Mouse (Mus musculus) limb, embryonic 11.5 days (tissue): ENCODE data around the gene Srebf1. TPM values are rescaled to one million over a fixed set of nuclear protein-coding genes. Genes with fewer than 3 reads are reported as not detected.
A peak's percentile ranks its signal among the peaks of the same experiment; 100 is the strongest.

Experiments used
- ATAC-seq: fragments of 200-750 bp; cut with Nextera tagmentation; 2 replicates; pipeline ENCODE4 v1.8.0; 2017; ENCODE audit warnings: low read depth; ENCODE audit not compliant: insufficient number of reproducible peaks, low FRiP score, low TSS enrichment
- DNase-seq: peaks from one replicate; pipeline ENCODE4 v3.0.0-alpha.2; 2015; ENCODE audit warnings: low spot score
- H3K27ac ChIP-seq: fragments of 300-500 bp; sonication (generic); replicated peaks from 2 replicates; pipeline ENCODE4 v1.5.1; 2014; ENCODE audit warnings: low read depth, mild to moderate bottlenecking, low read length
- H3K27me3 ChIP-seq: fragments of 300-500 bp; sonication (generic); 2 replicates; pipeline ENCODE4 v1.6.1; 2014; ENCODE audit warnings: mild to moderate bottlenecking, low read length, mixed read lengths; ENCODE audit not compliant: control insufficient read depth, insufficient read depth
- H3K36me3 ChIP-seq: fragments of 300-500 bp; sonication (generic); 2 replicates; pipeline ENCODE4 v1.6.1; 2014; ENCODE audit warnings: mild to moderate bottlenecking, low read length, moderate library complexity, mixed read lengths; ENCODE audit not compliant: control insufficient read depth, insufficient read depth
- H3K4me1 ChIP-seq: fragments of 300-500 bp; sonication (generic); 2 replicates; pipeline ENCODE4 v1.6.1; 2014; ENCODE audit warnings: low read length, mixed read lengths; ENCODE audit not compliant: control insufficient read depth, insufficient read depth
- H3K4me2 ChIP-seq: fragments of 300-500 bp; sonication (generic); 2 replicates; pipeline ENCODE4 v1.6.1; 2014; ENCODE audit warnings: low read depth, mild to moderate bottlenecking, moderate library complexity; ENCODE audit not compliant: severe bottlenecking
- H3K4me3 ChIP-seq: fragments of 300-500 bp; sonication (generic); 2 replicates; pipeline ENCODE4 v1.5.1; 2014; ENCODE audit warnings: low read depth, low read length
- H3K9ac ChIP-seq: fragments of 300-500 bp; sonication (generic); 2 replicates; pipeline ENCODE4 v1.6.1; 2014; ENCODE audit warnings: mild to moderate bottlenecking, low read length
- H3K9me3 ChIP-seq: fragments of 300-500 bp; sonication (generic); 2 replicates; pipeline ENCODE4 v1.6.1; 2016; ENCODE audit warnings: low read length; ENCODE audit not compliant: control insufficient read depth
- WGBS: fragments of 180-500 bp; shearing (Covaris S2); extraction: QIAGEN DNeasy Blood & Tissue Kit; methylation state at CpG from one replicate; pipeline ENCODE4 v1.1.7; 2014; 5-methylcytosine and 5-hydroxymethylcytosine counted together
- polyA plus RNA-seq: library from polyadenylated mRNA; unstranded; fragments of >200 nt; fragmentation: Nextera tagmentation; extraction: Ambion mirVana; gene quantifications from 2 replicates; pipeline ENCODE4 v1.2.1, GENCODE M21; 2014

Gene Srebf1
- polyA plus RNA-seq, 1 experiment from 2014 or later, result 53.2 TPM

DNA sequence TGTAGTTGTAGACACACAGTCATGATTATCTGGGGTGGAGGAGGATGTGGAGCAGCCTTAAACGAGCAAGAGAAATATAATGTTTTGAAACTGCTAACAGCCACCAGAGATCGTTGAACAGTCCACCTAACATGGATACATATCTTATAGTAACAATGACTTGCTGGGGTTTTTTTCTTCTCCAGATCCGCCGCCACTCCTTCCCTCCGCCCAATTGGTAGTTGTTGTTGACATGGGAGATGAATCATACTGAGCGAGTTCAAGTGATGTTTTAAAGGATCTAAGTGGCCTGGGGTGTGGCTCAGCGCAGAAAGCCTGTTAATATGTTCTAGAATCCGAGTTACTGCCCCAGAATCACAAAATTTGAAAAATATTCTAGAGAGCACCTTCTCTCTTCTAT is 2.8 kb downstream of the Srebf1 start:
- Histone ChIP-seq H3K9ac (peak overlapping the region; percentile 85), H3K4me2 (peak overlapping the region; percentile 71), H3K4me1 (peaks cover 12% of the 10 kb centered on the region), H3K36me3 (peaks cover 4% of the 10 kb centered on the region; the same call in 1 of the 2 replicates), H3K9me3 (no peaks in the 10 kb centered on the region), H3K4me3 (peak overlapping the region; percentile 65), H3K27ac (no peak overlapping the region), H3K27me3 (no peaks in the 10 kb centered on the region)
- no peak for DNase-seq
- ATAC-seq, result no peak
- 49% methylated on average over 8 of the region's 8 CpGs for WGBS

DNA sequence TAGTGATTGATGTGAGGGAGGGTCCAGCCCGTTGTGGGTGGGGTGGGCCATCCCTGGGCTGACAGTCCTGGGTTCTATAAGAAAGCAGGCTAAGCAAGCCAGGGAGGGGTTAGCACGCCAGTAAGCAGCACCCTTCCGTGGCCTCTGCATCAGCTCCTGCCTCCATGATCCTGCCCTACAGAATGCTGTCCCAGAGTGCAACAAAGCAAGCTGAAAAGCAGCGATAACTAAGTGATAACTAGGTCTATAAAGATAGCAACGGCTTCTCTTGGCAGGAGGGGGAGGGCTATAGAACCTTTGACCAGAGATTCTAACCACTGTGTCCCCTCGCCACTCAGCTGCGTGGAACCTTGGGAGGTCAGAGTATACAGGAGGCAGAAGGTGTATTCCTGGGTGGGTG is 4.9 kb downstream of the Srebf1 start:
- H3K4me2 ChIP-seq, result no peak overlapping the region
- no peak overlapping the region for H3K9ac ChIP-seq
- DNase-seq, result no peak
- no peaks in the 10 kb centered on the region for H3K9me3 ChIP-seq
- H3K4me1 ChIP-seq, result peaks cover 14% of the 10 kb centered on the region
- no peaks in the 10 kb centered on the region for H3K27me3 ChIP-seq
- H3K36me3 ChIP-seq, result peaks cover 4% of the 10 kb centered on the region; the same call in 1 of the 2 replicates
- WGBS, result 92% methylated on average over 7 of the region's 7 CpGs
- no peak overlapping the region for H3K27ac ChIP-seq
- no peak overlapping the region for H3K4me3 ChIP-seq
- ATAC-seq, result no peak

DNA sequence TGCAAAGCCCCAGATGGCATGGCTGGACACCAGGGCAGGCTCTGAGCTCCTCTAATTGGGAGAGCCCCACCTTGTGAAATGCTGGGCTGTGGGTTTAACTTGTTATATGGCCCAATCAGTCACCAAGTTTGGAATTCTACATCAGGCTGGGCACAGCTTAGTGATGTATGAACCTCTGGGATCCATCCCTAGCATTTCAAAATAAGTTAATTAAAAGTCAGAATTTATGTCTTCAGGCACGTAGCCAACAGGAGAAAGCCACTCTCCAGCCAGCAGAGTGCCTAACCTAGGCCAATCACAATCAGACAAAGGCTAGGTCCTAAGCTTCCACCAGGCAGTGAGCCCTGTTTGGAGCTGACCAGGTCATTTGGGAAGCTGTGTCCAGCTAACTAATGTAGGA is 5.7 kb downstream of the Srebf1 start:
- Histone ChIP-seq H3K4me2 (no peak overlapping the region), H3K9me3 (no peaks in the 10 kb centered on the region), H3K4me3 (no peak overlapping the region), H3K9ac (no peak overlapping the region), H3K27me3 (no peaks in the 10 kb centered on the region), H3K36me3 (peaks cover 4% of the 10 kb centered on the region; the same call in 1 of the 2 replicates), H3K27ac (no peak overlapping the region), H3K4me1 (peaks cover 22% of the 10 kb centered on the region)
- ATAC-seq (no peak), DNase-seq (no peak)
- WGBS, result 81% methylated on average over 1 of the region's 1 CpGs

DNA sequence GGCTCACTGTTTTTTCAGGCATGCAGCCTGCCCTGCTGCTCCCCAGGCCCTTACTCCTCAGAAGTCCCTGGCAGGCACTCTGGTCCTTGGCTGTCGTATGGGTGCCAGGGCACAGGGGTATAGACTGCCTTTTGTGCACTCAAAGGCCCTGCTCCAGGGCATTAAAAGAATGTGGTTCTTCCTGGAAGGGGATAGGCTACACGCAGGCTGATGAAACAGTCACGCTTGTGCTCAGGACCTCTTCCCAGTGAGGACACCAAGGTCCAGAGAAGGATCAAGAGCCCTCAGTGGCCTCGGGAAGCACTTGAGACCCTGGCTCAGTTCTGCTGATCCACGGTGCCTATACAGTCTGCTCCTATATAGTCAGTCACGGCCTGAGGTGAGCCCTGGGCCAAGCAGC is 9.1 kb downstream of the Srebf1 start:
- Histone ChIP-seq H3K4me2 (no peak overlapping the region), H3K4me3 (no peak overlapping the region), H3K27ac (no peak overlapping the region; the same call in 1 of the 2 replicates), H3K9me3 (no peaks in the 10 kb centered on the region), H3K9ac (no peak overlapping the region), H3K36me3 (peaks cover under 1% of the 10 kb centered on the region; the same call in 1 of the 2 replicates), H3K27me3 (no peaks in the 10 kb centered on the region), H3K4me1 (peaks cover 49% of the 10 kb centered on the region)
- WGBS, result 72% methylated on average over 6 of the region's 6 CpGs
- no peak for DNase-seq
- no peak for ATAC-seq

DNA sequence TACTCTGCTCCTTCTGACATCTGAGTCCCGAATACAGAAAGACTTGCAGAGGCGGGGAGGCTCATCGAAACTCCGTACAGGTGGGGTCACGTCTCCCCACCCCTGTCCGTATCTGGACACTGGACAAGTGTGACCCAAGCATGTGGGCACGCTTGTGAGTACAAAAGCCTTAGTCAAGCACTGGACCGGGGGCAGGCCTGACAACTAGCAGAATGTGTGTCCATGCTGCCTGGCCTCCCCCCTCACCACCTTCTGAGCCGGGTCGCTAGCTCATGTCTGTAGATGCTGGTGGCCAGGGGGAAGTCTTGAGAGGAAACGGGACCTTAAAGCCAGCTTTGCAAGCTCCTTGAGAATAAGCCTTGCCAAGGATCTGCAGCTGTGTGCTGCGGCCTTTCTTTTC is 10.6 kb downstream of the Srebf1 start:
- ATAC-seq, result no peak
- Histone ChIP-seq H3K4me2 (0 out of 2 replicates have a peak overlapping the region, but pooled peaks have one; percentile 5), H3K27ac (peak overlapping the region; percentile 80; the same call in 1 of the 2 replicates), H3K4me1 (peaks cover 52% of the 10 kb centered on the region), H3K4me3 (no peak overlapping the region), H3K9ac (no peak overlapping the region), H3K36me3 (peaks cover 4% of the 10 kb centered on the region; the same call in 1 of the 2 replicates), H3K27me3 (no peaks in the 10 kb centered on the region), H3K9me3 (no peaks in the 10 kb centered on the region)
- DNase-seq, result no peak
- WGBS, result 69% methylated on average over 12 of the region's 12 CpGs

DNA sequence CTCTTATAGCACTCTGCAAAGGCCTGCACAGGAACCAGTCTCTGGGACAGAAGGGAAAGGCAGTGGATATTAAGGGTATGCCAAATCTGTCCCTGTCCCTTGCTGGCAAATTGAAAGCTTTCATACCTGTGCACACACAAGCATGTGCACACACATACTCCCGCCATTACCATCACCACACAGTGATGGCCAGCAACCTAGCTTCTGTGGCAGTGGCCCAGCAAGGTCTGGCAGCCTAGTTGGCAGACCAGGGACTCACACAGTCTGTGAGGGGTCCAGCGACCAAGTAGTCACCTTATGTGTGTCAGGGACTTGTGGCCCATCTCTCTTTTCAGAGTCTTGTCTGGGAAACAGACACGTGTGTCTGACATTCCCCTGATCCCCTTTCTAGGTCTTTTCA is 11.2 kb downstream of the Srebf1 start:
- ATAC-seq, result no peak
- H3K27ac ChIP-seq, result peak overlapping the region; percentile 80
- H3K36me3 ChIP-seq, result peaks cover 7% of the 10 kb centered on the region; the same call in 1 of the 2 replicates
- DNase-seq, result no peak
- no peaks in the 10 kb centered on the region for H3K27me3 ChIP-seq
- H3K9ac ChIP-seq, result peak overlapping the region; percentile 30; the same call in 1 of the 2 replicates
- H3K4me3 ChIP-seq, result no peak overlapping the region
- peaks cover 54% of the 10 kb centered on the region for H3K4me1 ChIP-seq
- no peaks in the 10 kb centered on the region for H3K9me3 ChIP-seq
- H3K4me2 ChIP-seq, result peak overlapping the region; percentile 44
- 57% methylated on average over 3 of the region's 3 CpGs for WGBS

DNA sequence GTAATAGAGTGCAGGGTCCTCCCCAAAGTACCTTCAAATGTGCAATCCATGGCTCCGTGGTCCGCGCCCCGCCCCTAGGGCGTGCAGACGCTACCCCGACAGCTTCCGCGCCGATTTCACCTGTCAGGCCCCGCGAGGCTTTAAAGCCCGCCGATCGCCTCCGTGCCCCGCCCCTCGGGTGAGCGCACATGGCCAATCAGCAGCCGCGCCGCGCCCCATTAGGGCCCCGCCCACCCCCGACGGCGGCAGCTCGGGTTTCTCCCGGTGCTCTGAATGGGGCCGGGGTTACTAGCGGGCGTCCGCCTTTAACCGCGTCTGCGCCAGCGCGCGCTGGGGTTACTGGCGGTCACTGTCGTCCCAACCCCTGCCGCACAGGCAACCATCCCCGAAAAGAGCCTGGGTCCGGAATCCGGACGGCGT is 12.1 kb downstream of the Srebf1 start:
- Histone ChIP-seq H3K36me3 (peaks cover 10% of the 10 kb centered on the region), H3K27ac (peak overlapping the region; percentile 80), H3K4me2 (peak overlapping the region; percentile 44), H3K9me3 (no peaks in the 10 kb centered on the region), H3K4me1 (peaks cover 54% of the 10 kb centered on the region), H3K4me3 (peak overlapping the region; percentile 31), H3K9ac (peak overlapping the region; percentile 30; the same call in 1 of the 2 replicates), H3K27me3 (no peaks in the 10 kb centered on the region)
- DNase-seq, result peak; percentile 97
- under 1% methylated on average over 47 of the region's 47 CpGs for WGBS
- peak; percentile 85 for ATAC-seq

DNA sequence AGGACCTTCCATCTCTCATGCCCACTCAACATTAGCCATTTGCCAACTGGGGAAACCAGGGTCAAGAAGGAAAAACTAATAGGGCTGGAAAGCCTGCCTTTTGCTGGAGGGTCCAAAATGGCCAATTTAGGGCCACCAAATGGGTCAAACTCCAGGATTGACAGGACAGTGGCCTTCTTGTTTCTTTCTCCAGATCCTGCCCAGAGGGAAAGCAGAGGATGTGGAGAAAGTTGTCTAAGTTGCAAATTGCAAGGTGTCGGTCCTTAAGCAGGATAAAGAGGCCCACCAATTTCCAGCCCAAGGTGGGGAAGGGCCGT is 12.5 kb downstream of the Srebf1 start:
- DNase-seq (no peak), ATAC-seq (no peak)
- Histone ChIP-seq H3K27ac (peak overlapping the region; percentile 68; the same call in 1 of the 2 replicates), H3K4me2 (peak overlapping the region; percentile 44), H3K36me3 (peaks cover 13% of the 10 kb centered on the region), H3K9ac (peak overlapping the region; percentile 8; the same call in 1 of the 2 replicates), H3K4me1 (peaks cover 54% of the 10 kb centered on the region), H3K4me3 (peak overlapping the region; percentile 31), H3K9me3 (no peaks in the 10 kb centered on the region), H3K27me3 (no peaks in the 10 kb centered on the region)
- 8% methylated on average over 2 of the region's 2 CpGs for WGBS
